Mouse (Mus musculus) CH12.LX (cell line): ENCODE data around the gene Tatdn2. TPM values are rescaled to one million over a fixed set of nuclear protein-coding genes. Genes with fewer than 3 reads are reported as not detected.

ENCODE experiments used
- DNase-seq: peaks from one replicate; pipeline ENCODE4 v3.0.0-alpha.2; 2013; ENCODE audit errors: extremely low read depth
- H3K27ac ChIP-seq: 2 replicates; pipeline ENCODE4 v1.5.1; 2012; ENCODE audit warnings: low read depth, mild to moderate bottlenecking, control low read depth, moderate library complexity; ENCODE audit not compliant: insufficient read depth
- H3K27me3 ChIP-seq: replicated peaks from 2 replicates; pipeline ENCODE3; 2012; ENCODE audit warnings: inconsistent platforms
- H3K36me3 ChIP-seq, 2 experiments: replicated peaks in 1 of 2; 2 replicates each; pipeline versions ENCODE3 to v1.6.1; 2012; ENCODE audit warnings: inconsistent platforms in 1 of 2, low read length in 1 of 2, mild to moderate bottlenecking in 1 of 2, mixed read lengths in 1 of 2, moderate library complexity in 1 of 2; ENCODE audit not compliant: control insufficient read depth in 1 of 2, insufficient read depth in 1 of 2
- H3K4me1 ChIP-seq, 2 experiments: 2 replicates each; pipeline ENCODE4 v1.6.1; 2012; ENCODE audit warnings: inconsistent platforms in 1 of 2, moderate library complexity in 1 of 2; ENCODE audit not compliant: insufficient read depth in 2 of 2, control insufficient read depth in 1 of 2
- H3K4me2 ChIP-seq: 2 replicates; pipeline ENCODE4 v1.6.1; 2012; ENCODE audit warnings: low read depth, mild to moderate bottlenecking, control low read depth; ENCODE audit not compliant: poor library complexity, insufficient read depth, severe bottlenecking
- H3K4me3 ChIP-seq, 3 experiments: fragments of 150-350 bp in 1 of 3; sonication (generic) in 1 of 3; replicated peaks in 1 of 3; 2 replicates each; pipeline versions ENCODE3 to v1.5.1; 2011 to 2012; ENCODE audit warnings: low read depth in 2 of 3, low read length in 2 of 3, mild to moderate bottlenecking in 2 of 3, moderate library complexity in 2 of 3, control low read depth in 1 of 3, improper control_type of control experiment in 1 of 3, inconsistent platforms in 1 of 3, mixed read lengths in 1 of 3; ENCODE audit not compliant: poor library complexity in 1 of 3
- H3K79me2 ChIP-seq: replicated peaks from 2 replicates; pipeline ENCODE4 v1.6.1; 2012; ENCODE audit warnings: mild to moderate bottlenecking, moderate library complexity; ENCODE audit not compliant: control insufficient read depth, poor library complexity, insufficient read depth, severe bottlenecking; ENCODE audit errors: extremely low read depth
- H3K9ac ChIP-seq: 2 replicates; pipeline ENCODE4 v1.6.1; 2012; ENCODE audit warnings: low read depth, mild to moderate bottlenecking, control low read depth, moderate library complexity; ENCODE audit not compliant: insufficient read depth
- H3K9me3 ChIP-seq: replicated peaks from 2 replicates; pipeline ENCODE3; 2012; ENCODE audit warnings: low read length, inconsistent platforms, mixed read lengths
- BHLHE40 ChIP-seq: IDR thresholded peaks from 2 replicates; pipeline ENCODE4 v1.6.1; 2011; ENCODE audit warnings: mild to moderate bottlenecking, low read depth, low read length, improper control_type of control experiment
- E2F4 ChIP-seq: IDR thresholded peaks from 2 replicates; pipeline ENCODE4 v1.6.1; 2011; ENCODE audit warnings: low read depth, low read length, improper control_type of control experiment; ENCODE audit not compliant: insufficient replicate concordance
- ETS1 ChIP-seq: conservative IDR thresholded peaks from 2 replicates; pipeline ENCODE4 v1.6.1; 2012; ENCODE audit warnings: low read depth, mild to moderate bottlenecking, inconsistent platforms, low read length, improper control_type of control experiment, moderate library complexity
- GABPA ChIP-seq: IDR thresholded peaks from 2 replicates; pipeline ENCODE4 v1.6.1; 2012; ENCODE audit warnings: low read depth, low read length, improper control_type of control experiment, inconsistent platforms; ENCODE audit not compliant: insufficient replicate concordance
- IRF4 ChIP-seq: IDR thresholded peaks from 2 replicates; pipeline ENCODE4 v1.6.1; 2014; ENCODE audit warnings: low read depth, mild to moderate bottlenecking, inconsistent platforms, low read length, improper control_type of control experiment
- KAT2A ChIP-seq: IDR thresholded peaks from 2 replicates; pipeline ENCODE4 v1.6.1; 2012; ENCODE audit warnings: low read length, improper control_type of control experiment, inconsistent platforms; ENCODE audit not compliant: insufficient replicate concordance
- MAFK ChIP-seq: IDR thresholded peaks from 2 replicates; pipeline ENCODE4 v1.6.1; 2011; ENCODE audit warnings: low read length, improper control_type of control experiment; ENCODE audit not compliant: insufficient replicate concordance
- MAX ChIP-seq: IDR thresholded peaks from 2 replicates; pipeline ENCODE4 v1.6.1; 2011; ENCODE audit warnings: low read length, improper control_type of control experiment
- MEF2A ChIP-seq: IDR thresholded peaks from 2 replicates; pipeline ENCODE4 v1.6.1; 2014; ENCODE audit warnings: low read depth, mild to moderate bottlenecking, inconsistent platforms, low read length, improper control_type of control experiment, borderline replicate concordance
- MXI1 ChIP-seq: IDR thresholded peaks from 2 replicates; pipeline ENCODE4 v1.6.1; 2011; ENCODE audit warnings: mild to moderate bottlenecking, low read depth, low read length, improper control_type of control experiment
- PAX5 ChIP-seq: IDR thresholded peaks from 2 replicates; pipeline ENCODE4 v1.6.1; 2012; ENCODE audit warnings: low read length, inconsistent platforms, mixed read lengths
- POLR2A ChIP-seq: IDR thresholded peaks from 2 replicates; pipeline ENCODE4 v1.6.1; 2011; ENCODE audit warnings: low read depth, mild to moderate bottlenecking, improper control_type of control experiment, low read length
- UBTF ChIP-seq: IDR thresholded peaks from 2 replicates; pipeline ENCODE4 v1.6.1; 2012; ENCODE audit warnings: low read depth, mild to moderate bottlenecking, inconsistent platforms, low read length, improper control_type of control experiment, moderate library complexity
- USF2 ChIP-seq: conservative IDR thresholded peaks from 2 replicates; pipeline ENCODE4 v1.6.1; 2011; ENCODE audit warnings: low read depth, low read length, improper control_type of control experiment
- ZMIZ1 ChIP-seq: IDR thresholded peaks from 2 replicates; pipeline ENCODE4 v1.6.1; 2012; ENCODE audit warnings: low read depth, mild to moderate bottlenecking, inconsistent platforms, low read length, improper control_type of control experiment
- dilution Hi-C: fragments of 300-500 bp; cut with MboI; formaldehyde crosslinking; loops from 2 replicates; pipeline ENCODE4 v1.14.3; 2020; ENCODE audit warnings: low sequenced_read_pairs; ENCODE audit not compliant: extremely low pct_unique_long_range_greater_than_20kb, extremely low pct_ligation_motif_present
- in situ Hi-C: fragments of 300-500 bp; cut with MboI; formaldehyde crosslinking; loops from 3 replicates; pipeline ENCODE4 v1.14.3; 2019; ENCODE audit warnings: low sequenced_read_pairs, low pct_ligation_motif_present, low pct_unique_long_range_greater_than_20kb, mixed read lengths
- polyA plus RNA-seq: library from polyadenylated mRNA; unstranded; fragments of >175 nt; gene quantifications from 2 replicates; pipeline ENCODE4 v1.2.1, GENCODE M21; 2012; ENCODE audit warnings: low read depth; ENCODE audit not compliant: insufficient read length
- total RNA-seq, 2 experiments: library from RNA; depleted of rRNA; stranded (reverse); fragments of 300-350 nt in 1 of 2; fragments of >200 nt in 1 of 2; gene quantifications; 2 replicates each; pipeline ENCODE4 v1.2.3; 2012 to 2014

The Tatdn2 gene
- total and polyA plus RNA-seq, 3 experiments: 35.1 to 58.0 (median 35.5) TPM

- Histone ChIP-seq H3K9ac (no peak overlapping the region), H3K27ac (no peak overlapping the region), H3K27me3 (no peaks in the 10 kb centered on the region), H3K9me3 (peaks cover 4% of the 10 kb centered on the region), H3K4me1 (peaks cover 24 to 80% of the 10 kb centered on the region in 2 experiments), H3K4me3 (no peak overlapping the region), H3K79me2 (peaks cover 40% of the 10 kb centered on the region), H3K36me3 (peaks cover 41 to 77% of the 10 kb centered on the region in 2 experiments), H3K4me2 (no peak overlapping the region)
- DNase-seq: no peak
- dilution Hi-C loops: no loop called here
- in situ Hi-C loops: no loop called here
- TF ChIP-seq BHLHE40 (no peak), USF2 (no peak)
- TF ChIP-seq, all 38 proteins: peak for 0
Observed at GRCm38 (mm10) chr6:113653551-113653950, 43.3 kb upstream of the Tatdn2 start.

GRCm38 (mm10) chr6:113654102-113654501 lies 42.7 kb upstream of the Tatdn2 start:
- TF ChIP-seq PAX5: no peak
- no peak for TF ChIP-seq IRF4
- no peak for TF ChIP-seq MAFK
- TF ChIP-seq GABPA: no peak
- no peak for TF ChIP-seq KAT2A
- TF ChIP-seq E2F4: no peak
- no peak for TF ChIP-seq ETS1
- no peak for TF ChIP-seq POLR2A
- no peak for TF ChIP-seq MEF2A
- TF ChIP-seq MXI1: no peak
- TF ChIP-seq ZMIZ1: no peak
- no peak for TF ChIP-seq MAX
- no peak for TF ChIP-seq UBTF
- Histone ChIP-seq H3K27me3 (no peaks in the 10 kb centered on the region), H3K4me1 (peaks cover 25 to 80% of the 10 kb centered on the region in 2 experiments), H3K9me3 (peaks cover 4% of the 10 kb centered on the region), H3K36me3 (peaks cover 36 to 73% of the 10 kb centered on the region in 2 experiments), H3K27ac (no peak overlapping the region), H3K4me3 (no peak overlapping the region), H3K4me2 (no peak overlapping the region), H3K9ac (no peak overlapping the region), H3K79me2 (peaks cover 41% of the 10 kb centered on the region)
- DNase-seq: no peak
- in situ Hi-C loops: no loop called here
- dilution Hi-C loops: no loop called here
